In the genomic region with DNA sequence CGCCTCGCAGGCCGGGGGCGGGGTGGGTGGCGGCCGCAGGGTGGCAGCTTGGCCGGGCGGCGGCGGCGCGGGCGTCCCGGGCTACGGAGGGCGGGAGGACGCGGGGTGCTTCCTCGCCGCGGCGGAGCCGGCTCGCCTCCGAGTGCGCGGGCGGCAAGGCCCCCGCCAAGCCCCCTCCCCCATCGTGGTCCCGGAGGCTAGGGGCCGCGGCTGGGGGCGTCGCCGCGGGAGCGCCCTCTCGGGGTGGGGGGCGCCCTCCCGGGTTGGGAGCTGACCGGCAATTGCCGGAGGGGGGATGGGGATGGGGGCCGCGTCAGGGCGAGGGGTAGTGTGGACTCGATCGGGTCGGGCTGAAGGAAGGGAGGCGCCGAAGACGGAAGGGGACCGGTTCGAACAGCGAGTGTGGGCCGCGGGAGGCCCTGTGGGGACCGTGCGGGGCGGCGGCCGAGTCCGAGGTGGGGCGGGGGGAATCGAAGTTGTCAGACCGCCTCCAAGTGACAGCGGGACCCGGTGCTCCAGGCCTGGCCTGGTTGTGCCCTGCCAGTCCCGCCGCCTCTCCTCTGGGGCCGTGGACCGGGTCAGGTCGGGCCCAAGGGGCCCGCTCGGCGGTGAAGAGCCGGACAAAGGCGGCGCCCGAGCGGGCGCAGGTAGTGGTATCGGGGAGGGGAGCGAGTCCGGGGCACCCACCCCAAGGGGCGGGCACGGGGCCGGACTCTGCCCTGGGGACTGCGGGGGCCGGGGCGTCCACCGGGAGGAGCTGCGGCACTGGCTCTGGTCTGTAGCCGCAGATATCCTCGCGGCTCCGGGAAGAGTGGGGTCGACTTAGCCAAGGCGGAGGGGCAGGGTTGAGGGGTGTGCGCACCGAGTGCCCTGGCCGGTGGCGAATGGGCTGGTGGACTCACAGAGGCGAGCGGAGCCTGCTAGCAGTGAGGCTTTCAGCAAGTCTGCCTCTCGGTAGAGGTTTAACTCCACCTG, we compare ENCODE assay signal across 8 mouse cellular contexts. TPM values are rescaled to one million over a fixed set of nuclear protein-coding genes. Genes with fewer than 3 reads are reported as not detected.
A peak's percentile ranks its signal among the peaks of the same experiment; 100 is the strongest.
DNase-seq lines count a peak whose midpoint lies in the region; ATAC-seq and TF ChIP-seq lines count a peak whose summit lies in the region.

No protein-coding gene starts in this region.

- TF ChIP-seq CTCF in embryonic fibroblast, embryonic 13.5 days (IDR thresholded peaks at IDR 0.05; ENCODE audit: borderline replicate concordance, insufficient read depth, low read length), result no peak

- H3K9me3 ChIP-seq in limb, embryonic 12.5 days, result no peaks in the 10 kb centered on the region
- no peaks in the 10 kb centered on the region for H3K9me3 ChIP-seq in midbrain, embryonic 12.5 days
- no peaks in the 10 kb centered on the region for H3K9me3 ChIP-seq in stomach, embryonic 16.5 days (replicated peaks; ENCODE audit: control insufficient read depth, low read length)

- TF ChIP-seq POLR2A in embryonic fibroblast, embryonic 13.5 days (IDR thresholded peaks at IDR 0.05; ENCODE audit: low read depth, low read length), result no peak

- H3K4me1 ChIP-seq in embryonic fibroblast, embryonic 13.5 days (ENCODE audit: control insufficient read depth, insufficient read depth, low read length), result peaks cover 14% of the 10 kb centered on the region; the same call in 1 of the 2 replicates
- peaks cover 40% of the 10 kb centered on the region for H3K4me1 ChIP-seq in limb, embryonic 12.5 days (replicated peaks)
- peaks cover 58% of the 10 kb centered on the region for H3K4me1 ChIP-seq in midbrain, embryonic 12.5 days
- H3K4me1 ChIP-seq in stomach, embryonic 16.5 days (ENCODE audit: control insufficient read depth, insufficient read depth, low read length), result peaks cover 16% of the 10 kb centered on the region

- H3K4me3 ChIP-seq in embryonic fibroblast, embryonic 13.5 days (ENCODE audit: insufficient read depth, low read length), result peak overlapping the region; percentile 54
- H3K4me3 ChIP-seq in limb, embryonic 12.5 days (replicated peaks), result peak overlapping the region; percentile 93
- H3K4me3 ChIP-seq in midbrain, embryonic 12.5 days, result peak overlapping the region; percentile 68
- H3K4me3 ChIP-seq in stomach, embryonic 16.5 days (replicated peaks; ENCODE audit: low read length), result peak overlapping the region; percentile 80

- under 1% methylated on average over 89 of the region's 106 CpGs for WGBS in limb, embryonic 12.5 days
- under 1% methylated on average over 92 of the region's 106 CpGs for WGBS in midbrain, embryonic 12.5 days
- under 1% methylated on average over 95 of the region's 106 CpGs for WGBS in stomach, embryonic 16.5 days

- peak overlapping the region; percentile 80 for H3K9ac ChIP-seq in limb, embryonic 12.5 days (replicated peaks)
- H3K9ac ChIP-seq in midbrain, embryonic 12.5 days (replicated peaks), result peak overlapping the region; percentile 84
- peak overlapping the region; percentile 91 for H3K9ac ChIP-seq in stomach, embryonic 16.5 days (ENCODE audit: low read length)

- ATAC-seq in CD4-positive, CD25-positive, alpha-beta regulatory T cell, adult 4 months, result no peak
- peak; percentile 15; the same call in 1 of the 2 replicates for ATAC-seq in limb, embryonic 12.5 days (ENCODE audit: insufficient number of reproducible peaks, insufficient read depth, low FRiP score, low TSS enrichment, low read depth)
- peak; percentile 35 for ATAC-seq in midbrain, embryonic 12.5 days (ENCODE audit: low FRiP score, low read depth)
- peak; percentile 30; the same call in 1 of the 2 replicates for ATAC-seq in stomach, embryonic 16.5 days (ENCODE audit: insufficient read depth, low FRiP score)

- H3K27me3 ChIP-seq in limb, embryonic 12.5 days, result peaks cover 60% of the 10 kb centered on the region
- peaks cover 52% of the 10 kb centered on the region for H3K27me3 ChIP-seq in midbrain, embryonic 12.5 days
- H3K27me3 ChIP-seq in stomach, embryonic 16.5 days (ENCODE audit: control insufficient read depth, insufficient read depth, low read length), result peaks cover 33% of the 10 kb centered on the region

- H3K4me2 ChIP-seq in limb, embryonic 12.5 days, result peak overlapping the region; percentile 99
- peak overlapping the region; percentile 97 for H3K4me2 ChIP-seq in midbrain, embryonic 12.5 days (replicated peaks)
- peak overlapping the region; percentile 100 for H3K4me2 ChIP-seq in stomach, embryonic 16.5 days (ENCODE audit: low read depth, low read length)

- H3K27ac ChIP-seq in embryonic fibroblast, embryonic 13.5 days (ENCODE audit: insufficient read depth, low read length), result no peak overlapping the region
- 0 out of 2 replicates have a peak overlapping the region, but pooled peaks have one; percentile 50 for H3K27ac ChIP-seq in limb, embryonic 12.5 days
- peak overlapping the region; percentile 89 for H3K27ac ChIP-seq in midbrain, embryonic 12.5 days (replicated peaks)
- peak overlapping the region; percentile 78 for H3K27ac ChIP-seq in stomach, embryonic 16.5 days (ENCODE audit: low read length)

- DNase-seq in CD4-positive, CD25-positive, alpha-beta regulatory T cell, adult 2 months (ENCODE audit: low read depth, low spot score), result peak; percentile 51
- peak; percentile 81 for DNase-seq in adrenal gland, postnatal 10 days
- DNase-seq in heart, postnatal 4 days, result peak; percentile 70

- H3K36me3 ChIP-seq in limb, embryonic 12.5 days, result no peaks in the 10 kb centered on the region
- no peaks in the 10 kb centered on the region for H3K36me3 ChIP-seq in midbrain, embryonic 12.5 days
- no peaks in the 10 kb centered on the region for H3K36me3 ChIP-seq in stomach, embryonic 16.5 days (ENCODE audit: control insufficient read depth, insufficient read depth, low read length)

RNA-seq across cellular contexts. Expression of a gene that starts 2.2 kb away (rescaled TPM):
- 1 to 10 TPM; 2.5 to 3.8 TPM for polyA plus RNA-seq in CD4-positive, CD25-positive, alpha-beta regulatory T cell, adult 4 months (2017; shearing (Covaris generic))
- 10 to 100 TPM; 30.1 to 37.9 TPM for total RNA-seq in adrenal gland, postnatal 10 days (2021)
- polyA plus RNA-seq in embryonic fibroblast, embryonic 13.5 days (2011; ENCODE audit: insufficient read length, low read depth, missing spikeins), result 12.9 and 15.3 TPM in 2 replicates
- 10 to 100 TPM in 1 of 2 experiments, 1 to 10 TPM in 1; 9.6 to 10.3 TPM for total RNA-seq in heart, postnatal 4 days (2021)
- polyA plus RNA-seq in limb, embryonic 12.5 days (2016; fragmentation: Nextera tagmentation; extraction: Ambion mirVana), result 3.5 and 4.4 TPM in 2 replicates
- 6.4 and 6.7 TPM in 2 replicates for polyA plus RNA-seq in midbrain, embryonic 12.5 days (2016; fragmentation: Nextera tagmentation; extraction: Ambion mirVana)
- polyA plus RNA-seq in stomach, embryonic 16.5 days (2015; fragmentation: Nextera tagmentation; extraction: Ambion mirVana), result 3.4 and 3.6 TPM in 2 replicates

RNA-seq across cellular contexts. Expression of a gene that starts 24.0 kb away (rescaled TPM):
- 1 to 10 TPM in 1 of 2 experiments, under 1 TPM in 1; 0.96 to 1.5 TPM for polyA plus RNA-seq in CD4-positive, CD25-positive, alpha-beta regulatory T cell, adult 4 months (2017; shearing (Covaris generic))
- 10 to 100 TPM; 11.2 to 15.0 TPM for total RNA-seq in adrenal gland, postnatal 10 days (2021)
- polyA plus RNA-seq in embryonic fibroblast, embryonic 13.5 days (2011; ENCODE audit: insufficient read length, low read depth, missing spikeins), result 44.8 and 46.0 TPM in 2 replicates
- 10 to 100 TPM; 15.0 to 15.4 TPM for total RNA-seq in heart, postnatal 4 days (2021)
- polyA plus RNA-seq in limb, embryonic 12.5 days (2016; fragmentation: Nextera tagmentation; extraction: Ambion mirVana), result 42.9 and 45.6 TPM in 2 replicates
- polyA plus RNA-seq in midbrain, embryonic 12.5 days (2016; fragmentation: Nextera tagmentation; extraction: Ambion mirVana), result 14.5 and 19.5 TPM in 2 replicates
- 20.1 and 21.1 TPM in 2 replicates for polyA plus RNA-seq in stomach, embryonic 16.5 days (2015; fragmentation: Nextera tagmentation; extraction: Ambion mirVana)

RNA-seq across cellular contexts. Expression of a gene that starts 40.6 kb away (rescaled TPM):
- 10 to 100 TPM; 45.7 to 58.8 TPM for polyA plus RNA-seq in CD4-positive, CD25-positive, alpha-beta regulatory T cell, adult 4 months (2017; shearing (Covaris generic))
- 100 to 1,000 TPM; 157 to 177 TPM for total RNA-seq in adrenal gland, postnatal 10 days (2021)
- polyA plus RNA-seq in embryonic fibroblast, embryonic 13.5 days (2011; ENCODE audit: insufficient read length, low read depth, missing spikeins), result 41.4 and 42.2 TPM in 2 replicates
- 10 to 100 TPM; 92.0 to 92.6 TPM for total RNA-seq in heart, postnatal 4 days (2021)
- 90.9 and 97.7 TPM in 2 replicates for polyA plus RNA-seq in limb, embryonic 12.5 days (2016; fragmentation: Nextera tagmentation; extraction: Ambion mirVana)
- 49.0 and 55.2 TPM in 2 replicates for polyA plus RNA-seq in midbrain, embryonic 12.5 days (2016; fragmentation: Nextera tagmentation; extraction: Ambion mirVana)
- polyA plus RNA-seq in stomach, embryonic 16.5 days (2015; fragmentation: Nextera tagmentation; extraction: Ambion mirVana), result 64.3 and 65.4 TPM in 2 replicates
